Mouse (Mus musculus): Measurements from ENCODE around the gene Iqgap2. TPM values are rescaled to one million over a fixed set of nuclear protein-coding genes. Genes with fewer than 3 reads are reported as not detected.

The Iqgap2 gene
- 23.9 and 29.5 TPM in 2 replicates for polyA plus RNA-seq (2012; rRNA removed)

GRCm38 (mm10) chr13:95891491-95891925, at the start of gene Iqgap2:
Iqgap2 (minus strand) TSS chr13:95891922.

GRCm38 (mm10) chr13:95696654-95697163, 195.0 kb downstream of the Iqgap2 start, which contains the start of gene F2rl2:
F2rl2 (plus strand) TSS chr13:95696853.

DNA sequence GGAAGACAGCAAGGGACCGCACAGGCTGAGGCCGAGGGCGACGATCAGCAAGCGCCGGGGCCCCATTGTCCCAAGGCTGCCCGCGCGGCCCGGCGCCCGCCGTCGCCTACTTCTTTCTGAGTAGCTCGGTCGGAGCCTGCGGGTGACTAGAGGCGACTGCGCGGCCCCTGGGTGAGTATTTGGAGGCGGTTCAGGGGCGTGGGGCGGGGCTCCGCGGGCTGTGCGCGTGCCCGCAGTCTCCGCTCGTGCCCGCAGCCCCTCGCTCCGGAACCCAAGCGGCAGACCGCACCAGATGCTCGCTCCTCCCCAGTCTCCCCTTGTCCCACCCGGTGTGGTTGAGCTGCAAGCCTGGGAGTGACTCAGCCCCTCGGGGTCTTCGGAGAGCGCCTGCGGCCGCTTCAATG, 273.4 kb downstream of the Iqgap2 start, which contains the start of gene F2r:
Gene F2r (minus strand): TSS at position 179 of the 404 bp plus-strand sequence.

Other genes starting within 250 kb of the Iqgap2 start
- 0.27 and 0.63 TPM in 2 replicates for gene F2rl2, start 195.1 kb downstream of the Iqgap2 start, polyA plus RNA-seq (2012; rRNA removed)
- 0.06 and 0.13 TPM in 2 replicates for gene Gm20075, start 189.5 kb upstream of the Iqgap2 start, polyA plus RNA-seq (2012; rRNA removed)
- not detected in 2 replicates for gene Gm17190, start 190.1 kb upstream of the Iqgap2 start, polyA plus RNA-seq (2012; rRNA removed)
- gene Sv2c, start 240.7 kb upstream of the Iqgap2 start, polyA plus RNA-seq (2012; rRNA removed), result 0.56 and 0.74 TPM in 2 replicates

Data from colon, adult 2 months (tissue).